Mouse (Mus musculus): ENCODE measurements around the gene Spdef.

The Spdef gene

GRCm38 (mm10) chr17:27728770-27729169 lies at the start of gene Spdef:
Spdef (minus strand) TSS chr17:27728955.
- DNase-seq: no peak

- DNase-seq: no peak
Measured at GRCm38 (mm10) chr17:27777823-27778222, 49.1 kb upstream of the Spdef start.

- DNase-seq: no peak
Measured at GRCm38 (mm10) chr17:27774198-27774597, 45.4 kb upstream of the Spdef start.

- no peak for DNase-seq
Measured at GRCm38 (mm10) chr17:27771616-27772015, 42.9 kb upstream of the Spdef start.

GRCm38 (mm10) chr17:27768817-27769542 lies 40.2 kb upstream of the Spdef start:
- peak; percentile 79 for DNase-seq

GRCm38 (mm10) chr17:27767543-27767942 lies 38.8 kb upstream of the Spdef start:
- no peak for DNase-seq

GRCm38 (mm10) chr17:27767120-27767519 lies 38.4 kb upstream of the Spdef start:
- DNase-seq: no peak

- no peak for DNase-seq
Measured at GRCm38 (mm10) chr17:27765066-27765465, 36.3 kb upstream of the Spdef start.

GRCm38 (mm10) chr17:27764453-27764852 lies 35.7 kb upstream of the Spdef start:
- no peak for DNase-seq

- DNase-seq: no peak
Measured at GRCm38 (mm10) chr17:27762884-27763283, 34.1 kb upstream of the Spdef start.

- peak; percentile 83 for DNase-seq
Measured at GRCm38 (mm10) chr17:27761639-27762336, 33.0 kb upstream of the Spdef start.

GRCm38 (mm10) chr17:27760169-27760568 lies 31.4 kb upstream of the Spdef start:
- no peak for DNase-seq

GRCm38 (mm10) chr17:27751314-27752202 lies 22.8 kb upstream of the Spdef start:
- no peak for DNase-seq

- DNase-seq: no peak
Measured at GRCm38 (mm10) chr17:27750451-27750942, 21.7 kb upstream of the Spdef start.

GRCm38 (mm10) chr17:27748123-27748522 lies 19.4 kb upstream of the Spdef start:
- DNase-seq: no peak

- no peak for DNase-seq
Measured at GRCm38 (mm10) chr17:27746446-27746845, 17.7 kb upstream of the Spdef start.

- no peak for DNase-seq
Measured at GRCm38 (mm10) chr17:27740961-27741360, 12.2 kb upstream of the Spdef start.

- DNase-seq: no peak
Measured at GRCm38 (mm10) chr17:27734344-27735073, 5.8 kb upstream of the Spdef start.

- no peak for DNase-seq
Measured at GRCm38 (mm10) chr17:27732694-27733093, 3.9 kb upstream of the Spdef start.

- DNase-seq: no peak
Measured at GRCm38 (mm10) chr17:27732152-27732551, 3.4 kb upstream of the Spdef start.

GRCm38 (mm10) chr17:27726527-27726926 lies 2.2 kb downstream of the Spdef start:
- DNase-seq: no peak

- DNase-seq: peak; percentile 34
Measured at GRCm38 (mm10) chr17:27725412-27725811, 3.3 kb downstream of the Spdef start.
